Mouse (Mus musculus): ENCODE measurements at regions not wholly inside any gene's neighbourhood (a gene's known extent, or its start where the extent isn't known, plus 50 kb on each side); places are given as distances from the start of the nearest gene placed in this dataset.
"Not testable (repeated sequence)": the region's sequence is repeated elsewhere in the genome, so short reads cannot be mapped to it uniquely, and the experiment has no call there.

DNA sequence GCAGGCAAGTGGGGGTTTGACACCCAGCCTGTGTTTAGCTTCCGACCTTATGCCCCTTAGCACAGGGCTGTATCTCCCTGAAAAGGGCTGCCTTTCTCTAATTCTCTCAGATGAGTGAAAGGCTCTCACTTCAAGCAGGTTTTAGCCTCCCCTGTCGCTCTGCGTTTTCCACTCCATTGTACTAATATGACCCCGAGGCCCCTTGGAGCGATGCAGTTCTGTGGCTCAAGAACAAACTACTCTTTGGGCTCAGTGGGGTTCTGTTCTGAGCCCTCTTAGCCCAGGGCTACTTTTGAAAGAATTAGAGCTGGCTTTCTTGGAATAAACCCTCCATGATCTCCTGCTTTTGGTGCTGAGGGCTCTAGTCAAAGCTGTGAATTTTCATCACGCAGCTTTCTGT lies 53.4 kb upstream of the Castor2 start:
- ATAC-seq (replicated peaks; ENCODE audit: poor library complexity, severe bottlenecking), result no peak

GRCm38 (mm10) chr5:134042938-134043337 lies 56.6 kb upstream of the Castor2 start:
- not testable (repeated sequence) for ATAC-seq (replicated peaks; ENCODE audit: poor library complexity, severe bottlenecking)

GRCm38 (mm10) chr5:134027316-134027966 lies 72.1 kb upstream of the Castor2 start:
- no peak for ATAC-seq (replicated peaks; ENCODE audit: poor library complexity, severe bottlenecking)

DNA sequence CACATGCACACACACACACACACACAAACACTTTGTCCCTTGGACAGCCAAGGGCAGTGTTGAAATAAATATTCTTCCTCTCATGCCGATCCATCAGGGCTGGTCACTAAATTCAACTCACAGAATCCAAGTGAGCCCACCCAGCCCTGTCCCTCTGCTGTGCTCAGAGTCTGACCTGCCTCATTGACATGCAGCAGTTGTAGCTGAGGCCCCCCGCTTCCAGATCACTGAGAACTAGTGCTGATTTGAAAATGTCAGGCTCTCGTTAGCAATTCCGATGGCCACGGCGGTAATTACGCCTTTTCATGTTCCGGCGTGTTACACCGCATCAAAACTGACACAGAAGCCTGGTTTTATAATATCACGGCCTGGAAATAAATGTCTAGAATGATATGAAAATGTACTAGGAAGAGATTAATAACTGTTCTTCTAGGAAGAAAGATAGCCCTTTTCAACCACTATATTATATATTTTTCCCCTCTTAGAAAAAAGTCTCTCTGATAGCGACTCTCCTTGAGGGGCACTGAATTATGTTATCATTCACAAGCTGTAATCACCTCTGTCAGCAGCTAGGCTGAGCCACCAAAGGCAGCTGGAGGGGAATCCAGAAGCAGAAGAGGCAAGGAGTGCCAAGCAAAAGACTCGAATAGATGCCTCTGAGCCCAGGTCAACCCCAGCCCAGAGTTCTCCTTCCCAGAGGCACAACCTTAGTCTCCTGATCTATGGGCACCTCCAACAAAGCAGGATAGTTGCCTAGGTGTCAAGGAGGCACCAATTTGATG lies 79.7 kb upstream of the Castor2 start:
- no peak for ATAC-seq (replicated peaks; ENCODE audit: poor library complexity, severe bottlenecking)

GRCm38 (mm10) chr5:134014257-134015163 lies 85.0 kb upstream of the Castor2 start:
- ATAC-seq (replicated peaks; ENCODE audit: poor library complexity, severe bottlenecking), result no peak

DNA sequence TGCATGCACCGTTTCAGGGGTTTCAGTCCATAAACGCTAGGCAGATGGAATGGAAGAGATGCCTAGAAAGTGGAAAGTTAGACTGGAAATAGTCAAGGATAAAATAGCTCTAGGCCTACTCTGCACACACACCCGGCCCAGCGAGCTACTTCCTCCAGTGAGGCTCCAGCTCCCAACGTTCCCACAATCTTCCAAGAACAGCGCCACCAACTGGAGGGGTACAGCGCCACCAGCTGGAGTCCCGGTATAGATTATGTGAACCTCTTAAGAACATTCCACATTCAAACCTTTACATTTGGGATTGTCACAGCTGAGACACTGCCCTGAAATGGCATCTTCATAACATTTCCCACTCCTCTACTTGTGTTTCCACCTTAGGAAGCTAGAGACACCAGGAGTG lies 86.3 kb upstream of the Castor2 start:
- ATAC-seq (replicated peaks; ENCODE audit: poor library complexity, severe bottlenecking), result no peak

DNA sequence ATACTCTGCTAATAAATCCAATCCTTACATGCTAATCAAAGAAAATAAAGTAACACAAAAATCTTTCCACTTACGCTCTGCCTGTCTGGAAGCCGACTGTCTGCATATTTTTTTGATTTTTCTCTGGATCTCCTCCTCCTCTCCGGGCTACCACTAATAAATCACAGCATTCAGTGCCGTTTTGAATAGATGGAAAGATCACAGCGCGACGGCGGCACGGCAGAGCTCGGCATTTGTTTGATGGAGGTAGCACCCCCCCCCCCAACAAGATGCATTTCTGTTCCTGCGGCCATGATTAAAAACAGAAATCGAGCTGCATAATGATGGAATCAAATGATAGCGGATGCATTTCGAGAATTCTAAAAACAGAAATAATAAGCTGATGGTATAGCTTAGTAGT lies 89.7 kb upstream of the Castor2 start:
- ATAC-seq (replicated peaks; ENCODE audit: poor library complexity, severe bottlenecking), result no peak

- peak; percentile 56 for ATAC-seq (replicated peaks; ENCODE audit: poor library complexity, severe bottlenecking)
Observed at GRCm38 (mm10) chr5:134007127-134007771, 92.3 kb upstream of the Castor2 start.

- peak; percentile 80 for ATAC-seq (replicated peaks; ENCODE audit: poor library complexity, severe bottlenecking)
Observed at GRCm38 (mm10) chr5:134006470-134007126, 92.9 kb upstream of the Castor2 start.

DNA sequence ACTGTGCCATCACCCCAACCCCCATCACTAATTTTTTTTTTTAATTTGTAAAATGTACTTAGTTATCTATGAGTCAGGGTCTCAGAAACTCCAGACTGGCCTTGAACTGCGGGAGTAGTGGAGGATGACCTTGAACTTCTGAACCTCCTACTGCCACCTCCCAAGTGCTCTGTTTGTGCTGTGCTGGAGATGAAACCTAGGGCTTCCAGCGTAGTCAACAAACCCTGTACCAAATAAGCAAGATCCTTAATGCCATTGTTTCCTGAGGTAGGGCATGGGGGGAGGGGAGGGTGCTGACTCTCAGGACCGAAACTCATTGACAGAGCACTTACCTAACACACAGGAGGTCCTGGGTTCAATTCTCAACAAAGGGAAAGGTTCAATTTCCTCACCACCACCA lies 93.5 kb upstream of the Castor2 start:
- no peak for ATAC-seq (replicated peaks; ENCODE audit: poor library complexity, severe bottlenecking)

DNA sequence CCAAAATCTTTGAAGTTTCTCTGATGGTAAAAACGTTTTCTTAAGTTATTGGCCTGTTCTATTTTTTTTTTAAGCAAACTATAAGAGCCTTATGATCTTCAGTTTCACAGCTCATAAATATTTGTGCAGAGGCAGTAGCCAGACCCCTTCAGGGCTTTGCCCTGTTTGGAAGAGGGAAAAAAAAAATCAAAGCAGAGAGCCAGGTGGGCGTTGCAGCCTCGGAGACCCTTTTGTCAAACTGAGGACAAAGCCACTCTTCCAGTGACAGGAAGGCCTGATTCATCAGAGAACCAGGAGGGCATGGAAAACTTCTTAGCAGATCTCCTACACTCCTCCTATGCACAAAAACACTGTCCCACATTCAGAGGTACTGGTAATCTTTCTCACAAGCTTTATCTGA lies 99.4 kb upstream of the Castor2 start:
- no peak for ATAC-seq (replicated peaks; ENCODE audit: poor library complexity, severe bottlenecking)

DNA sequence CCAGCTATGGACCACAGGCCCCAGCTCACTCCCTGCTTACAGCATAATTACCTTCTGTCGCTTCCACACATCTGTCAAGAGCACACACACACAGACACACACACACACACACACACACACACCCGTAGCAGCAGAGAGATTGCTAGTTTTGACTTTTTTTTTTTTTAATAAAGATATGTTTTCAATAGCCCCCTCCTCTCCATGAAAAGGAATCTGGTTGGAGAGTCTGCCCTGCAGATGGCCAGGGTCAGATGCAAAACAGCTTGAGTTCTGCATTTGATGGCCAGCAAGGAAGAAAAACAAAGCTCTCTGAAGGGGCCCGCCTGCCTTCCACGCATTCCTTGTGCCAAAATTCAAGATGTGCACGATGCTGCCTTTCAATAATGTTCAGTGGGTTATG lies 99.8 kb upstream of the Castor2 start:
- ATAC-seq (replicated peaks; ENCODE audit: poor library complexity, severe bottlenecking), result no peak

DNA sequence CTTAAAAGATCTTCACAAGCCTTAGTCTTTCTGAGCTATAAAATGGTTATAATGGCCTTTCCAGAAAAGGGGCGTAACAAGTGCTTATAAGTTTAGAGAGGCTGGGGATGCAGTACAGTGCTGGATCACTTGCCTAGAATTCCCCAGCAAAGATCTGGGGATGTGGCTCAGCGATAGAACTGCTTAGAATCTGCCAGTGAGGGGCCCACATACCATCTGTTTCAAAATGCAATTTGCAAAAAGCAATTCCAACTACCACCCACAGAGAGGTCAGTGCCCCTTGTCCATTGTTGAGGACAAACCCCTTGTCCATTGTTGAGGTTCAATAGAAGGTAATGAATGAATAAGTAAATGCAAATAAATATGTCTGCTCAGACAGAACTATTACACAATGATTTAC lies 107.5 kb upstream of the Castor2 start:
- no peak for ATAC-seq (replicated peaks; ENCODE audit: poor library complexity, severe bottlenecking)

GRCm38 (mm10) chr5:133991556-133991955 lies 108.0 kb upstream of the Castor2 start:
- no peak for ATAC-seq (replicated peaks; ENCODE audit: poor library complexity, severe bottlenecking)

DNA sequence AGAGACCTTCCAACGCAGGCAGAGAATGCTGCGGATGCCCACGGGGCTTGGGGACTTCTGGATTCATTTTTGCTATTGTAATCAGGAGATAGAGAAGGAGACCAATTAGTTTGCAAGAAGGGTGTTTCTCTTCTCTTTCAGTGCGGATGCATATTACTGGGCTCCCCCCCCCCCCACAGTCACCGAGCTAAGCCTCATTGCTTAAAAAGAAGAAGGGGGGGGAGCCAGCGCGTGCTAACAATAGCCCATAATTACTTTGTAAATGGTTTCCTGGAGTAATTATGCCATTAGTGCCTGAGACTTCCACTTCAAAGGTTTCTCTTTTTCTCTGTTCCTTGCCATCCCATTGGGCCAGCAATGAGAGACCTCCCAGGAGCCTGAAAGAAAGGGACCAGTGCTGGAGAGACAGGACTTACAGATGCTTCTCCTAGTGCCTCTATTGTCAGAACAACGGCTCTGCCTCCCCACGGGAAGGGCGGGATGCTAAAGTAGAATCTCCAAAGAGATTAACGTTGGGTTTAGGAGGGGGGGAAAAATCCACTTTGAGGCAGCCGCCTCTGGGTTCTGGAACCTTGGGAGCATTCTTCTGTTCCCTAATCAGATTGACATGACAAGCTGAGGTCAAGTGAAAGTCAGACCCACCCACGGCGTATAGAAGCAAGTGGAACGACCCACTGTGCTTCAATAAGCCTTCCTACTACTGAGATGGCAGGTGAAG lies 116.1 kb upstream of the Castor2 start:
- no peak for ATAC-seq (replicated peaks; ENCODE audit: poor library complexity, severe bottlenecking)

DNA sequence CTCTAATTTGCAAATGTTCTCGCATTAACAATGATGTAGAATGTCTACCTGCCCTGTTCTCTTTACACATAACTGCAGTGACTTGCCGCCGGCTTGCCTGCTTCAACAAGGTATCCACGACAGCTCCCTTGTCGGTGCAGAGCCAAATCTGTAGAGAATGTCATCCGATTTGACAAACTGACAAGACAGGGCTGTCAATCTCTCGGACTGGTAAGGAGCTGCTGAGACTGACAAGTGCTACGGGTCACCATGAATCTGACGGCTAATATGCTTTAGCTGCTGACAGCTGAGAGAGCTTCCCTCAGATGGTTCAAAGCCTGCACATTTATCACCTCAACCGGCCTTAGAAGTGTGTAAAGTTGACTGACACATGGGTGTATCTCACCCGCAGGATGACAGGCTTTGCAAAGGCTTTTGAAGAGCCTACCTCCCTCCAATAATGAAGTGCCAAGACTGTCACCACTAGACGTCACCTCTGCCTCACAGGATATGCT lies 129.0 kb upstream of the Castor2 start:
- no peak for ATAC-seq (replicated peaks; ENCODE audit: poor library complexity, severe bottlenecking)

DNA sequence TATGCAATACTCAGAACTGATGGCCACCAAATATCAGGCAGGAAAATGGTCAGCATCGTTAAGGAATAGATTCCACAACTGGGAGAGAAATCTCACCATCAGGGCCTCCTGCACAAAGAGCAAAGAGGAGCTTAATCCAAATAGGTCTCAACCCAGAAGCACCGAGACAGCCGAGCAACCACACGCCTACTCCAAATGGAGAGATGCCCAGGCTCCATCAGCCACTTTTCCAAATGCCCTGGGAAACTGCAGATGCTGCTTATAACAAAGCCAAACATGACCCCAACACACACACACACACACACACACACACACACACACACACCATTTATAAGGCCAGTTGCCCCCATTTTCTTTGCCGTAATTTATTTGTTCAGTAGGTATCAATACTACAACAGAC lies 136.2 kb upstream of the Castor2 start:
- no peak for ATAC-seq (replicated peaks; ENCODE audit: poor library complexity, severe bottlenecking)

DNA sequence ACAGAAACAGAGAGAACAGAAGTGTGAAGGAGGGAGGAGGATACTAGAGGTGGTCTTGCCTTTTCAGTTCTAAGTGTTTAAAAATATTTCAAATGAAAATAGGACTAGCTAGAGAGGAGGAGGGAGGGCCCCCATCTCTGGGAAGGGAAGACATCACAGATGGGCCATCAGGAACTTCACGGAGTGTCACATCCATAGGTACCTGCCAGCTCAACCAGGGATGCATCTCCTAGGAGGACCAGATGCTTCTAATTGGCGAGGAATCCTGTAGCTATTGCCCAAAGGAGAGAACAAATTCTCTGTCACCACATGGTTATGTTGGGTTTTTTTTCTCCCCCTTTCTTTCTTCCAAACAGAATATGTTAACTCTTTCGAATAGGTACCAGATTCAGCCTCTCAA lies 158.7 kb upstream of the Castor2 start:
- ATAC-seq (replicated peaks; ENCODE audit: poor library complexity, severe bottlenecking), result no peak

DNA sequence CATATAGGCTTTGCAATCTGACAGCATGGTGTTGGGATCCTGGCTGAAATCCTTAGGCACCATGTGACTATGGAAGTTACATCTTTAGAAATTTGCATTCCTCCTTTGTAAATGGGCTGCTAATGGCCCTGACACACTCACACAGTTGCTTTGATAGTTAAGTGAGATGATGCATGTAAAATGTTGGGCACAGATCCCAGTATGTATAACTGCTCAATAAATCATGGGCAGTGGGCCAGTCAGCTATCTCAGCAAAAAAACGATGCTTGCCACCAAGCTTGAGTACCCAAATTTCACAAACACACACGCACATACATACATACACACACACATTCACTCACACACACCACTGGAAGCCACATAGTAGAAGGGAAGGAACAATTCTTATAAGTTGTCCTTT lies 159.5 kb upstream of the Castor2 start:
- ATAC-seq (replicated peaks; ENCODE audit: poor library complexity, severe bottlenecking), result no peak
